Mouse (Mus musculus) liver, embryonic 15.5 days (tissue): ENCODE data around the gene Bcl2a1c. TPM values are rescaled to one million over a fixed set of nuclear protein-coding genes. Genes with fewer than 3 reads are reported as not detected.
"Not testable (repeated sequence)": the region's sequence is repeated elsewhere in the genome, so short reads cannot be mapped to it uniquely, and the experiment has no call there.

Experiments used
- ATAC-seq: fragments of 200-750 bp; cut with Nextera tagmentation; 2 replicates; pipeline ENCODE4 v1.8.0; 2017; ENCODE audit warnings: moderate number of reproducible peaks, mild to moderate bottlenecking, moderate library complexity; ENCODE audit not compliant: insufficient read depth
- H3K27ac ChIP-seq: fragments of 300-500 bp; sonication (generic); replicated peaks from 2 replicates; pipeline ENCODE4 v1.5.1; 2015; ENCODE audit warnings: mild to moderate bottlenecking, inconsistent platforms
- H3K27me3 ChIP-seq: fragments of 300-500 bp; sonication (generic); 2 replicates; pipeline ENCODE4 v1.6.1; 2015; ENCODE audit warnings: mild to moderate bottlenecking, inconsistent platforms
- H3K36me3 ChIP-seq: fragments of 300-500 bp; sonication (generic); replicated peaks from 2 replicates; pipeline ENCODE4 v1.6.1; 2015; ENCODE audit warnings: moderate library complexity, mild to moderate bottlenecking, inconsistent platforms
- H3K4me1 ChIP-seq: fragments of 300-500 bp; sonication (generic); replicated peaks from 2 replicates; pipeline ENCODE4 v1.6.1; 2015; ENCODE audit warnings: inconsistent platforms
- H3K4me2 ChIP-seq: fragments of 300-500 bp; sonication (generic); 2 replicates; pipeline ENCODE4 v1.6.1; 2015; ENCODE audit warnings: moderate library complexity, mild to moderate bottlenecking, inconsistent platforms
- H3K4me3 ChIP-seq: fragments of 300-500 bp; sonication (generic); replicated peaks from 2 replicates; pipeline ENCODE4 v1.5.1; 2015; ENCODE audit warnings: mild to moderate bottlenecking, inconsistent platforms
- H3K9ac ChIP-seq: fragments of 300-500 bp; sonication (generic); 2 replicates; pipeline ENCODE4 v1.6.1; 2015; ENCODE audit warnings: moderate library complexity, mild to moderate bottlenecking, inconsistent platforms
- H3K9me3 ChIP-seq: fragments of 300-500 bp; sonication (generic); replicated peaks from 2 replicates; pipeline ENCODE4 v1.6.1; 2016; ENCODE audit warnings: inconsistent platforms
- WGBS: fragments of 180-500 bp; shearing (Covaris S2); methylation state at CpG from one replicate; pipeline ENCODE4 v1.1.7; 2015; ENCODE audit warnings: mixed read lengths; ENCODE audit not compliant: insufficient replicate concordance; 5-methylcytosine and 5-hydroxymethylcytosine counted together
- polyA plus RNA-seq: library from polyadenylated mRNA; unstranded; fragments of >200 nt; fragmentation: Nextera tagmentation; extraction: Ambion mirVana; gene quantifications from 2 replicates; pipeline ENCODE4 v1.2.1, GENCODE M21; 2015

Bcl2a1c gene
- not detected in 2 replicates for polyA plus RNA-seq

- H3K4me1 ChIP-seq, H3K27me3 ChIP-seq, H3K4me2 ChIP-seq, H3K27ac ChIP-seq, H3K36me3 ChIP-seq, H3K9ac ChIP-seq, H3K4me3 ChIP-seq, ATAC-seq, H3K9me3 ChIP-seq: not testable (repeated sequence)
- WGBS: 38% methylated on average over 9 of the region's 9 CpGs
Measured at GRCm38 (mm10) chr9:114329855-114330254, at the start of gene Bcl2a1c. Gene Bcl2a1c (plus strand): TSS chr9:114330135.

GRCm38 (mm10) chr9:114305957-114306356 lies 24.0 kb upstream of the Bcl2a1c start:
- H3K4me2 ChIP-seq, H3K27ac ChIP-seq, H3K9ac ChIP-seq, H3K4me1 ChIP-seq, H3K27me3 ChIP-seq, H3K36me3 ChIP-seq, H3K9me3 ChIP-seq, H3K4me3 ChIP-seq, ATAC-seq: not testable (repeated sequence)

GRCm38 (mm10) chr9:114311752-114312151 lies 18.2 kb upstream of the Bcl2a1c start:
- not testable (repeated sequence) for H3K4me1 ChIP-seq, ATAC-seq, H3K4me2 ChIP-seq, H3K27ac ChIP-seq, H3K4me3 ChIP-seq, H3K9me3 ChIP-seq, H3K27me3 ChIP-seq, H3K9ac ChIP-seq, H3K36me3 ChIP-seq
- 55% methylated on average over 2 of the region's 2 CpGs for whole genome bisulfite sequencing

GRCm38 (mm10) chr9:114318021-114318420 lies 11.9 kb upstream of the Bcl2a1c start:
- Histone ChIP-seq H3K4me1 (no peaks in the 10 kb centered on the region), H3K9ac (no peak overlapping the region), H3K36me3 (no peaks in the 10 kb centered on the region), H3K4me2 (no peak overlapping the region), H3K27ac (no peak overlapping the region), H3K4me3 (no peak overlapping the region), H3K9me3 (no peaks in the 10 kb centered on the region), H3K27me3 (no peaks in the 10 kb centered on the region)
- ATAC-seq: no peak
- WGBS: 1% methylated on average over 2 of the region's 2 CpGs

GRCm38 (mm10) chr9:114326011-114326748 lies 3.8 kb upstream of the Bcl2a1c start:
- no peaks in the 10 kb centered on the region for H3K4me1 ChIP-seq
- H3K9ac ChIP-seq: no peak overlapping the region
- H3K27ac ChIP-seq: no peak overlapping the region
- WGBS: 33% methylated on average over 3 of the region's 3 CpGs
- ATAC-seq: no peak
- no peaks in the 10 kb centered on the region for H3K36me3 ChIP-seq
- H3K4me2 ChIP-seq: no peak overlapping the region
- H3K4me3 ChIP-seq: no peak overlapping the region
- no peaks in the 10 kb centered on the region for H3K9me3 ChIP-seq
- no peaks in the 10 kb centered on the region for H3K27me3 ChIP-seq

GRCm38 (mm10) chr9:114328332-114328731 lies 1.6 kb upstream of the Bcl2a1c start:
- H3K27ac ChIP-seq, H3K27me3 ChIP-seq, H3K4me2 ChIP-seq, ATAC-seq, H3K36me3 ChIP-seq, H3K9me3 ChIP-seq, H3K4me3 ChIP-seq, H3K9ac ChIP-seq, H3K4me1 ChIP-seq: not testable (repeated sequence)

GRCm38 (mm10) chr9:114367783-114368470 lies 38.0 kb downstream of the Bcl2a1c start:
- H3K27ac ChIP-seq: no peak overlapping the region
- 0 out of 2 replicates have a peak, but pooled peaks have one; percentile 49 for ATAC-seq
- no peaks in the 10 kb centered on the region for H3K9me3 ChIP-seq
- H3K4me2 ChIP-seq: peak overlapping the region; percentile 76
- WGBS: under 1% methylated on average over 48 of the region's 48 CpGs
- H3K36me3 ChIP-seq: no peaks in the 10 kb centered on the region
- 0 out of 2 replicates have a peak, but pooled peaks cover 5% of the 10 kb centered on the region for H3K4me1 ChIP-seq
- peak overlapping the region; percentile 25; the same call in 1 of the 2 replicates for H3K9ac ChIP-seq
- H3K4me3 ChIP-seq: peak overlapping the region; percentile 52
- peaks cover 10% of the 10 kb centered on the region; the same call in 1 of the 2 replicates for H3K27me3 ChIP-seq

GRCm38 (mm10) chr9:114368471-114368858 lies 38.5 kb downstream of the Bcl2a1c start:
- no peaks in the 10 kb centered on the region for H3K36me3 ChIP-seq
- H3K27ac ChIP-seq: no peak overlapping the region
- H3K4me3 ChIP-seq: peak overlapping the region; percentile 52
- peak overlapping the region; percentile 76 for H3K4me2 ChIP-seq
- 11% methylated on average over 12 of the region's 12 CpGs for WGBS
- H3K9me3 ChIP-seq: no peaks in the 10 kb centered on the region
- ATAC-seq: no peak
- peak overlapping the region; percentile 25; the same call in 1 of the 2 replicates for H3K9ac ChIP-seq
- peaks cover 10% of the 10 kb centered on the region; the same call in 1 of the 2 replicates for H3K27me3 ChIP-seq
- H3K4me1 ChIP-seq: 0 out of 2 replicates have a peak, but pooled peaks cover 5% of the 10 kb centered on the region

- not testable (repeated sequence) for H3K36me3 ChIP-seq, H3K4me1 ChIP-seq, H3K27ac ChIP-seq, H3K4me3 ChIP-seq, ATAC-seq, H3K9ac ChIP-seq, H3K9me3 ChIP-seq, H3K27me3 ChIP-seq, H3K4me2 ChIP-seq
- WGBS: 51% methylated on average over 5 of the region's 5 CpGs
Measured at GRCm38 (mm10) chr9:114369389-114369788, 39.5 kb downstream of the Bcl2a1c start.

GRCm38 (mm10) chr9:114371717-114372116 lies 41.8 kb downstream of the Bcl2a1c start:
- not testable (repeated sequence) for H3K4me2 ChIP-seq, H3K4me3 ChIP-seq, H3K27me3 ChIP-seq, H3K9ac ChIP-seq, H3K4me1 ChIP-seq, H3K27ac ChIP-seq, H3K9me3 ChIP-seq, H3K36me3 ChIP-seq, ATAC-seq
- 29% methylated on average over 5 of the region's 5 CpGs for WGBS

- ATAC-seq: no peak
- WGBS: 61% methylated on average over 10 of the region's 10 CpGs
- H3K4me2 ChIP-seq: no peak overlapping the region
- no peak overlapping the region for H3K27ac ChIP-seq
- no peak overlapping the region for H3K4me3 ChIP-seq
- H3K9ac ChIP-seq: no peak overlapping the region
- H3K36me3 ChIP-seq: no peaks in the 10 kb centered on the region; the same call in 1 of the 2 replicates
- H3K4me1 ChIP-seq: no peaks in the 10 kb centered on the region; the same call in 1 of the 2 replicates
- H3K9me3 ChIP-seq: no peaks in the 10 kb centered on the region
- no peaks in the 10 kb centered on the region for H3K27me3 ChIP-seq
Measured at GRCm38 (mm10) chr9:114375276-114375962, 45.5 kb downstream of the Bcl2a1c start.
